Mouse (Mus musculus) ES-Bruce4 (cell line): ENCODE data around the gene Stk38.

ENCODE experiments used
- CTCF ChIP-seq: IDR thresholded peaks from one replicate; pipeline ENCODE4 v1.8.1; 2011; ENCODE audit warnings: low read depth, low read length
- POLR2A ChIP-seq: IDR thresholded peaks from one replicate; pipeline ENCODE4 v1.8.1; 2011; ENCODE audit warnings: low read length; ENCODE audit not compliant: insufficient read depth

- TF ChIP-seq CTCF (no peak), POLR2A (no peak)
Observed at GRCm38 (mm10) chr17:28960597-28960996, 47.2 kb downstream of the Stk38 start.
